12 mouse cellular contexts compared by ENCODE assay signal in genomic region chr10:41204637-41205315, GRCm38 (mm10).
DNase-seq lines count a peak whose midpoint lies in the region; ATAC-seq lines count a peak whose summit lies in the region.
"Had no signal": no experiment of that assay in that cellular context is flagged by ENCODE, and none has a peak within 500 bp of the region (broad histone marks: within the 10 kb centered on the region; RNA-seq: fewer than 3 reads in every experiment).

No protein-coding gene starts in this region.

- H3K4me1 ChIP-seq in heart, embryonic 10.5 days = peaks cover 20% of the 10 kb centered on the region
- peaks cover 81% of the 10 kb centered on the region for H3K4me1 ChIP-seq in liver, embryonic 15.5 days (replicated peaks)

- peak overlapping the region; percentile 72 for H3K4me2 ChIP-seq in liver, embryonic 15.5 days

- no peaks in the 10 kb centered on the region for H3K27me3 ChIP-seq in heart, embryonic 10.5 days (ENCODE audit: insufficient read depth, poor library complexity, severe bottlenecking)
- no peaks in the 10 kb centered on the region for H3K27me3 ChIP-seq in liver, embryonic 15.5 days
- H3K27me3 ChIP-seq: CH12.LX had no signal

- peak; percentile 91 for ATAC-seq in liver, embryonic 15.5 days (ENCODE audit: insufficient read depth)
- ATAC-seq: activated CD4-positive, CD25-positive, alpha-beta regulatory T cell, adult 4 months had no signal

- peak; percentile 96 for DNase-seq in heart, embryonic 10.5 days (ENCODE audit: low spot score)
- DNase-seq in heart, postnatal 36 days = no peak
- DNase-seq in right cerebral cortex, postnatal 10 days (ENCODE audit: low spot score in 2 of 2) = peak; percentile 49
- no peak for DNase-seq in right cerebral cortex, postnatal 25 days
- DNase-seq in kidney, postnatal 25 days = no peak
- no peak for DNase-seq in left cerebral cortex, adult 9 months (ENCODE audit: low spot score in 2 of 2)
- DNase-seq in urinary bladder, postnatal 10 days (ENCODE audit: low spot score) = no peak
- DNase-seq: cerebellum, adult 2 months had no signal

- peak overlapping the region; percentile 65; the same call in 1 of the 2 replicates for H3K27ac ChIP-seq in heart, embryonic 10.5 days
- H3K27ac ChIP-seq in liver, embryonic 15.5 days (replicated peaks) = peak overlapping the region; percentile 100
- H3K27ac ChIP-seq: macrophage had no signal

- intact Hi-C loops in heart, postnatal 36 days (cut with DNase I) = no loop called here

- no peaks in the 10 kb centered on the region for H3K36me3 ChIP-seq in heart, embryonic 10.5 days
- no peaks in the 10 kb centered on the region for H3K36me3 ChIP-seq in liver, embryonic 15.5 days (replicated peaks)

- no peak overlapping the region for H3K4me3 ChIP-seq in heart, embryonic 10.5 days
- peak overlapping the region; percentile 29 for H3K4me3 ChIP-seq in liver, embryonic 15.5 days (replicated peaks)

- H3K9ac ChIP-seq in liver, embryonic 15.5 days = peak overlapping the region; percentile 66

- no peaks in the 10 kb centered on the region for H3K9me3 ChIP-seq in heart, embryonic 10.5 days
- no peaks in the 10 kb centered on the region for H3K9me3 ChIP-seq in liver, embryonic 15.5 days (replicated peaks)

- 37% methylated on average over 11 of the region's 11 CpGs for WGBS in heart, embryonic 10.5 days
- WGBS in liver, embryonic 15.5 days (ENCODE audit: insufficient replicate concordance) = 23% methylated on average over 11 of the region's 11 CpGs

Comparison
In these comparisons a context has a peak if more than half of its experiments do, and no peak if none do; other contexts are left out.
1. DNase-seq: peak in heart, embryonic 10.5 days (single experiment) and right cerebral cortex, postnatal 10 days (2 of 2); none in heart, postnatal 36 days (0 of 2), right cerebral cortex, postnatal 25 days (single experiment), kidney, postnatal 25 days (0 of 2), left cerebral cortex, adult 9 months (0 of 2) and urinary bladder, postnatal 10 days (single experiment).